Mouse (Mus musculus) spleen, postnatal 10 days (tissue): Measurements from ENCODE around the gene Olfr161.
"Not testable (repeated sequence)": the region's sequence is repeated elsewhere in the genome, so short reads cannot be mapped to it uniquely, and the experiment has no call there.

Source experiments
- DNase-seq, 2 experiments: peaks; one replicate each; pipeline ENCODE4 v3.0.0; 2021 to 2022; ENCODE audit warnings: low spot score in 2 of 2

Gene Olfr161

DNA sequence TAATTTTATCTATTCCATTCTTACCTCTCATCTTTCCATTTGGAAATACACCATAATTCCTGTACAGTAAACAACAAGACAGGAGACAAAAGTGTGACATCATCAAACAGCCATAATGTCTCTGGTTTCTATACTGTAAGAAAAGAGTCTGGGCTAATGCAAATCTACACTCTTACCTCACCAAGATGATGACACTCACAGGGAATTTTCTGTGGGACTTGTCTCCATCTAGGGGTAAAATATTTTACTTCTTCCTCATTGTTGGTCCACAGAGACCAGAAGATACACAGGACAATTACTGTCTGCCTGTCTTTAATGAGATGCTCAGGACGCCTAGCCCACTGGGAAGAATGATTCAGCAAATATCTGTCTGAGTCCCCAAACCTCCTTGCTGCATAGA is at the start of gene Olfr161:
Olfr161 (plus strand) TSS at position 352 of the 400 bp plus-strand sequence.
- DNase-seq: no peak

DNA sequence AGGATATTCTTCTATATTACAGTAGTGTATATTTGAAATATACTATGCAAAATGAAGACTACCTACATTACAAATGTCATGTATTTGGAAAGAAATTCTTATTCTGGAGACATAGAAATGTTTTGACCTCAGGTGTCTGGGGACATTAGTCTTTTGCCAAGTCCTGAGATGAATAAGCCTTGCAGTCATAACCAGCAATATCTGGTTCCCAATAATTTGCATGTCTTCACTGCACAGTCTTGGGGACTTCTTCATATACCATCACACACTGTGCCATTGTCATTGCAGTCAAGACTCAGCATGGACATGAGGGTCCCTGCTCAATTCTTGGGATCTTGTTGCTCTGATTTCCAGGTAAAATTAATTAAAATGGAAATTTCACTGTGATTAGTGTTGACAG is 27.3 kb upstream of the Olfr161 start:
- no peak for DNase-seq

DNA sequence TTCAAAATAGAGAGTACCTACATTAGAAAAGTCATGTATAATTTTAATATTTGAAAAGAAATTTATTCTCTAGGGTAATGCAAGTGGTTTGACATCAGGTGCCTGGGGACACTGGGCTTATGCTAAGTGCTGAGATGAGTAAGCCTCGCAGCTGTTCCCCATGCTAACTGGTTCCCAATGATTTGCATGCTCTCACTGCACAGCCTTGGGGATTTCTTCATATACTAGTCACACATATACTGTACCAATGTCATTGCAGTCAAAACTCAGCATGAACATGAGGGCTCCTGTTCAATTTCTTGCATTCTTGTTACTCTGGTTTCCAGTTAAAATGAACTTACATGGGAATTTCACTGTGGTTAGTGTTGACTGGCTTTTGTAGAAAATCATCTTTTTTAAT is 13.2 kb upstream of the Olfr161 start:
- not testable (repeated sequence) for DNase-seq

DNA sequence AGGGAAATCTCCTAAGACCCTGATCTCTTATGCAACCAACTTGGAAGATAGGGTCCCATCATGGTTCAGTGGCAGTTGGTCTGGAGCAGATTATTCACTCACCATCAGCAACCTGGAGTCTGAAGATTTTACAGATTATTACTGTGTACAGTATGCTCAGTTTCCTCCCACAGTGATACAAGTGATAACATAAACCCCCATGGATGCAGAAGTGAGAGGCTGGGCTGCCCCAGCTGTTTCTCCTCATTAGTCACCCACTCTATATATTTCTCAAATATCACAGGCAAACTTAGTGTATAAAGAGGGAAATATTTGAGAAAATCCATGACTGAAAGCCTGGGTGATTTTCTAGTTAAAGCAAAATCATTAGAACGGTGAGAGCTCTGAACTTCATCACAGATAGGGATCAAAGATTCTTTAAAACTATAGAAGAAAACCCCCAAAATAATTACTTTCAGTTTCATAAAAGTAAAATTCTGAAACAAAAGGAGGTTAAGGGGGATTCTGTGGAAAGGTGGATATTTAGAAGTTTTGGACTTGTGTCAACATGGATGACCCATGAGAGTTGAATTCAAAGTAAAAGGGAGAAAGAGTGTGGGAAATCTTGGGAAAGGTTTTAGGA is 12.5 kb upstream of the Olfr161 start:
- not testable (repeated sequence) for DNase-seq

DNA sequence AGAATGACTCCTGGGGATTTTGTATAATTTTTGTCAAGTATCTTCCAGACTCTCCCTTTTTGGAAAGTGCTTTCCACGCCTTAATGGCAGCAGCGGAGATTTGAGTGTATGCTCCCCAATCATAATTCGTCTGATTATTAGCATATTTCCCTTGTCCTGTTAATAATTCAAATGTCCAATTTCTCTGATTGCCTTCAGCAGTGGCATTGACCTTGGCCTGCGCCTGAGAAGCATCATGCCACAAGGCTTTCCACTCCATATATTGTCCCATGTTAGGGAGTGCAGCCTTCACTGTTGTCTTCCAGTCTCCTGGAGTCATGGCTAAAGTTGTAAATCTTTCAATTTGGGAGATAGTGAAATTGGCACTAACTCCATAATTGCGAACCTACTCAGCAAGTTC is 40.5 kb downstream of the Olfr161 start:
- not testable (repeated sequence) for DNase-seq

DNA sequence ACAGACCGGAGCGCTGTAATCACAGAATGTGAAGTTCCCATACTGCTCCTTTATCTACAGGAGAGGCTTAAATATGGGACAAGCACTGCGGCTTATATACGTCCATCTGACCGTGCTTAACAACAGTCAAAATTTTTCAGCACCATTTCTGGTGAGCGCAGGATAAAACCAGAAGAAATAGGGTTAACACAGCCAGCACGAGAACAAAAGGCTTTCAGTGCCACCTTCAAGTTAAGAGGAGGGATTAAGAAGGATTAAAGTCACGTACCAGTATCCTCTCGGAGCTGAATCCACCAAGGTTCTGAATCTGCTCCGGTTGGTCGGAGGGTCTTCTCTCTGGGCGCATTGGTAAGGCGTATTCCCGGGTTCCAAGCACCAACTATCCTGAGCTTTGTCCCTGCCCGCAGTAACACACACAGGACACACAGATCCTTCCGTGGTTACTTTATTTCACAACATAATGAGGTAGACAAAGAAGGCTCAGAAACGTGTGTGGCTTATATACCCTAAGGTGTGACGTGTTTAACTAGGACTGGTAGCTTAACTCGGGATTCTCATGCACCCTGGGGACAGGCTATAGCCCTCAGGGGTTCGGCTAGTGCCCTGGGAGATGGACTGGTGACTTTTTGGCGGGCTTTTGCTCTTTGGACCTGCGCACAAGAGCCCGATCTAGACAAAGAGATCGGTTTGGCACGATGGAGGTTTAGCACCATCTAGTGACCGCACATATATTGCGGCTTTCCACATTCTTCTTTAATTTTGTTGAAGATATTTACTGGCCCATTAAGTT is 41.9 kb downstream of the Olfr161 start:
- DNase-seq: not testable (repeated sequence)
